Mouse (Mus musculus) forebrain, embryonic 16.5 days (tissue): ENCODE measurements at regions not wholly inside any gene's neighbourhood (a gene's known extent, or its start where the extent isn't known, plus 50 kb on each side); places are given as distances from the start of the nearest gene placed in this dataset.
A peak's percentile ranks its signal among the peaks of the same experiment; 100 is the strongest.

Experiments
- ATAC-seq: fragments of 200-750 bp; cut with Nextera tagmentation; 2 replicates; pipeline ENCODE4 v1.8.0; 2017; ENCODE audit warnings: mild to moderate bottlenecking, moderate library complexity
- H3K27ac ChIP-seq: fragments of 300-500 bp; sonication (generic); 2 replicates; pipeline ENCODE4 v1.5.1; 2014; ENCODE audit warnings: low read length, control low read depth
- H3K27me3 ChIP-seq: fragments of 300-500 bp; sonication (generic); replicated peaks from 2 replicates; pipeline ENCODE4 v1.6.1; 2014; ENCODE audit warnings: low read length; ENCODE audit not compliant: control insufficient read depth, insufficient read depth
- H3K36me3 ChIP-seq: fragments of 300-500 bp; sonication (generic); 2 replicates; pipeline ENCODE4 v1.6.1; 2014; ENCODE audit not compliant: control insufficient read depth, insufficient read depth
- H3K4me1 ChIP-seq: fragments of 300-500 bp; sonication (generic); replicated peaks from 2 replicates; pipeline ENCODE4 v1.6.1; 2014; ENCODE audit warnings: low read length; ENCODE audit not compliant: control insufficient read depth, insufficient read depth
- H3K4me2 ChIP-seq: fragments of 300-500 bp; sonication (generic); 2 replicates; pipeline ENCODE4 v1.6.1; 2014; ENCODE audit warnings: mild to moderate bottlenecking, low read length, control low read depth
- H3K4me3 ChIP-seq: fragments of 300-500 bp; sonication (generic); replicated peaks from 2 replicates; pipeline ENCODE4 v1.5.1; 2014; ENCODE audit warnings: mild to moderate bottlenecking, low read length, control low read depth
- H3K9ac ChIP-seq: fragments of 300-500 bp; sonication (generic); replicated peaks from 2 replicates; pipeline ENCODE4 v1.6.1; 2014; ENCODE audit warnings: low read depth, low read length, control low read depth
- H3K9me3 ChIP-seq: fragments of 300-500 bp; sonication (generic); 2 replicates; pipeline ENCODE4 v1.6.1; 2016; ENCODE audit warnings: low read length; ENCODE audit not compliant: control insufficient read depth
- WGBS: fragments of 180-500 bp; shearing (Covaris S2); extraction: QIAGEN DNeasy Blood & Tissue Kit; methylation state at CpG from one replicate; pipeline ENCODE4 v1.1.7; 2014; 5-methylcytosine and 5-hydroxymethylcytosine counted together

DNA sequence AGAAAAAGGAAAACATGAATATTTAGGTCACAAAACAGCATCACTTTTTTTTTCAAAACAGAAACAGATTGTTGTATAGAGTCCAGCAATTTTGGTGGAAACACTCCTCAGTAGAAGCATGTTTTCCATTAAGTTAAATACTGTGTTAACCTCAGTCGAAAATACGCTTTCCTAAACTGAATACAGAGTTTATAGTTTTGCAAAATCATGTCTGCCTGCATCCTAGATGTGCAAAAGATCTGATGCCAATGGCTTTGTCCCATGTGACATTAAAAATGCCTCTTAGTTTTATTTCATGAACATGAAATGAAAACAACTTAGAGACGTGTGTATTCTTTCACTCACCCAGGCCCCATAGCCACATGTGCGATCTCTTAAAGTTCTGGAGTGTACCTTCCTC, 163.5 kb upstream of the N6amt1 start:
- H3K4me2 ChIP-seq = no peak overlapping the region
- no peaks in the 10 kb centered on the region for H3K27me3 ChIP-seq
- H3K27ac ChIP-seq = no peak overlapping the region
- 94% methylated on average over 4 of the region's 4 CpGs for WGBS
- H3K9ac ChIP-seq = no peak overlapping the region
- H3K4me3 ChIP-seq = no peak overlapping the region
- no peaks in the 10 kb centered on the region for H3K9me3 ChIP-seq
- H3K4me1 ChIP-seq = no peaks in the 10 kb centered on the region
- no peaks in the 10 kb centered on the region for H3K36me3 ChIP-seq
- no peak for ATAC-seq

GRCm38 (mm10) chr16:87188737-87189136, 165.2 kb upstream of the N6amt1 start:
- ATAC-seq = no peak
- Histone ChIP-seq H3K36me3 (no peaks in the 10 kb centered on the region), H3K27me3 (no peaks in the 10 kb centered on the region), H3K27ac (no peak overlapping the region), H3K4me3 (no peak overlapping the region), H3K9ac (no peak overlapping the region), H3K4me2 (no peak overlapping the region), H3K4me1 (no peaks in the 10 kb centered on the region), H3K9me3 (no peaks in the 10 kb centered on the region)
- WGBS = 86% methylated on average over 2 of the region's 2 CpGs

DNA sequence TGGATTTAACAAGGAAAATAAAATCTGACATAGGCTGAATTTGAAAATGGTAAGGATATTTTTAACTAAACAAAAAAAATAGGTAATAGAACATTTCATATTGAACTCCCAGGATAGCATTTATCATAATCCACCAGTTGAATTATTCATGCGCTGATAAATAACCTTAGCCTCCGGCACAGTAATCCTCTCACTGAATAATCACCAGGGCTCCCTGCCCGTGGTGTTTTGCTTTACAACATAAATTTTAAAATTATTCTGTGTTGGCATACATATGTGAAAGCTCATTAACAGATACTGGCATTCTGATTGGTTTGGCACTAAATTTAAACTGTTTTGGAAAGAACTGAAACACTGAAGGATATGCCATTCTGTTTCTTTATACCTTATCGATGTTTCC, 181.6 kb upstream of the N6amt1 start:
- Histone ChIP-seq H3K36me3 (no peaks in the 10 kb centered on the region), H3K27ac (no peak overlapping the region), H3K4me3 (no peak overlapping the region), H3K9ac (no peak overlapping the region), H3K27me3 (no peaks in the 10 kb centered on the region), H3K4me2 (no peak overlapping the region), H3K9me3 (no peaks in the 10 kb centered on the region), H3K4me1 (no peaks in the 10 kb centered on the region)
- peak; percentile 85 for ATAC-seq
- WGBS = 46% methylated on average over 4 of the region's 4 CpGs

GRCm38 (mm10) chr16:87139301-87139700, 214.7 kb upstream of the N6amt1 start:
- no peaks in the 10 kb centered on the region for H3K36me3 ChIP-seq

GRCm38 (mm10) chr16:87136503-87136902, 217.5 kb upstream of the N6amt1 start:
- Histone ChIP-seq H3K4me1 (no peaks in the 10 kb centered on the region), H3K27me3 (no peaks in the 10 kb centered on the region), H3K4me3 (no peak overlapping the region), H3K36me3 (no peaks in the 10 kb centered on the region), H3K27ac (no peak overlapping the region), H3K4me2 (no peak overlapping the region), H3K9ac (no peak overlapping the region), H3K9me3 (no peaks in the 10 kb centered on the region)
- WGBS = 88% methylated on average over 1 of the region's 1 CpGs
- ATAC-seq = no peak

More at GRCm38 (mm10) chr16:87139301-87139700, 214.7 kb upstream of the N6amt1 start:
- WGBS = 82% methylated on average over 2 of the region's 2 CpGs
- H3K4me3 ChIP-seq = no peak overlapping the region
- no peak overlapping the region for H3K9ac ChIP-seq
- no peaks in the 10 kb centered on the region for H3K9me3 ChIP-seq
- no peaks in the 10 kb centered on the region for H3K27me3 ChIP-seq
- ATAC-seq = no peak
- no peaks in the 10 kb centered on the region for H3K4me1 ChIP-seq
- H3K4me2 ChIP-seq = no peak overlapping the region
- no peak overlapping the region for H3K27ac ChIP-seq

GRCm38 (mm10) chr16:87134452-87134851, 219.5 kb upstream of the N6amt1 start:
- ATAC-seq = no peak
- no peaks in the 10 kb centered on the region for H3K9me3 ChIP-seq
- no peaks in the 10 kb centered on the region for H3K27me3 ChIP-seq
- H3K4me2 ChIP-seq = no peak overlapping the region
- H3K27ac ChIP-seq = no peak overlapping the region
- H3K4me3 ChIP-seq = no peak overlapping the region
- H3K9ac ChIP-seq = no peak overlapping the region
- H3K36me3 ChIP-seq = no peaks in the 10 kb centered on the region
- no peaks in the 10 kb centered on the region; the same call in 1 of the 2 replicates for H3K4me1 ChIP-seq

DNA sequence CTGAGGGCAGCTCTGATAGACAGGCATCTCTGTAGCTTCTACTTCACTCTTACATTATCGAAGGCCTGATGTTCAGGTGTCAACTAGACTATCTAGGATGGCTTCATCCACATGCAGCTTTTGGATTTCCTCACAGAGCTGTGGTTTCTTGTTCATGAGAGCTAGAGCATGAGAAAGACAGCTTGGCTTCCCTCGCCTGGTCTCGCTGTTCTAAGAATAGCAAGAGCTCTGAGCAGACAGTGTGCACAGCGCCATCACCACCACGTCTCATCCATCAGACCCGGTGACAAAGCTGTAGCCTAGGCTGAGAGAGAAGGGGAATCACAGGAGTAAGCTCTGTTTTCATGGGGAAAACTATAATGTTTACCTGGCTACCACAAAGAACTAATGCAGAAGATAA, 220.1 kb upstream of the N6amt1 start:
- ATAC-seq = no peak
- Histone ChIP-seq H3K9me3 (no peaks in the 10 kb centered on the region), H3K4me2 (no peak overlapping the region), H3K9ac (no peak overlapping the region), H3K4me1 (no peaks in the 10 kb centered on the region; the same call in 1 of the 2 replicates), H3K27me3 (no peaks in the 10 kb centered on the region), H3K4me3 (no peak overlapping the region), H3K27ac (no peak overlapping the region), H3K36me3 (no peaks in the 10 kb centered on the region)
- WGBS = 80% methylated on average over 6 of the region's 6 CpGs

- no peak for ATAC-seq
- Histone ChIP-seq H3K9ac (no peak overlapping the region), H3K9me3 (no peaks in the 10 kb centered on the region), H3K4me1 (peaks cover 3% of the 10 kb centered on the region; the same call in 1 of the 2 replicates), H3K36me3 (no peaks in the 10 kb centered on the region), H3K4me3 (no peak overlapping the region), H3K27ac (no peak overlapping the region), H3K4me2 (no peak overlapping the region), H3K27me3 (no peaks in the 10 kb centered on the region)
- WGBS = 81% methylated on average over 4 of the region's 4 CpGs
These were observed 221.9 kb upstream of the N6amt1 start for GRCm38 (mm10) chr16:87132082-87132481.

DNA sequence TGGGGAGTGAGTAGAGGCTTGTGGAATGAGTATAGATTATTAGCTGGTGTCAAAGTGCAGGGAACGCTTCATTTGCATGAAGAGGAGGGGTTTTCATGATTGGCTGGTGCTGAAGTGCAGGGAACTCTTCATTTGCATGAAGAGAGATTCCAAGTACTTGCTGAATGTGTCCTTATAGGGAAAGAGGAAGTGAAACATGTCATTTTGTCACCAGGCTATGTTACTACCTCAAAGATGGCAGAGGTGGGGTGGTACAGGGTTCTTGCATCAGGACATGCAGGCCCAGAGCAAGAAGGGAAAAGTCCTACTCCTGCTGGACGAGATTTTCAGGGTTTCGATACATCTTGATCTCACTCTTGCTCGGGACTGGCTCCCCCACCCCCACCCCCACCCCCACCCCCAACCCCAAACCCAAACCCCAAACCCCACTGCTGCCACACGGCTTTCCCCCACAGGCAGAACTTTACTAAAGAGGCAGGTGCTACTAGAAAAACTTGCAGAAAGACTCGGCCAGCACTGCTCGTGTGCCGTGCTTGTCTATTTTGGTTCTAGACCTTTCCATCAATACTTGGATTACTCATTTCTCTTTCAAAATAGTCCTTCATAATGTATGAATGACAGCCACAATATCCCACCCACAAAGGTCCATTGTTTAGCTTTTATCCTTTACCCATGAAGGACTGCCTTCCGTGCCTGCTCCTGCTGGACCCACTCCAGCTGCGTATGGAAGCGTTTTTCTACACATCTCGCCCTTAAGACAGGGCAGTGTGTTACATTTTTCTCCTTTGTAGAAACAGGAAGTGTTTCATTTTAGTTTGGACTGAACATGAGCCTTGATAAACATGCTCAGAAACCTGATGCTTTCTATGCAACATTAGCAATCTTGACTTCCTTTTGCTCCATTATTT, 223.0 kb upstream of the N6amt1 start:
- Histone ChIP-seq H3K9me3 (no peaks in the 10 kb centered on the region), H3K4me3 (no peak overlapping the region), H3K27me3 (no peaks in the 10 kb centered on the region), H3K36me3 (no peaks in the 10 kb centered on the region), H3K4me2 (no peak overlapping the region), H3K9ac (no peak overlapping the region), H3K27ac (no peak overlapping the region), H3K4me1 (peaks cover 3% of the 10 kb centered on the region; the same call in 1 of the 2 replicates)
- 61% methylated on average over 12 of the region's 12 CpGs for WGBS
- ATAC-seq = no peak
